ENCODE assay signal across 22 mouse cellular contexts in genomic region chr1:187765577-187765976, GRCm38 (mm10).
"Had no signal": no experiment of that assay in that cellular context is flagged by ENCODE, and none has a peak within 500 bp of the region (broad histone marks: within the 10 kb centered on the region; RNA-seq: fewer than 3 reads in every experiment).

No protein-coding gene starts in this region.

- H3K27ac ChIP-seq: kidney, embryonic 15.5 days; limb, embryonic 12.5 days; limb, embryonic 15.5 days; liver, embryonic 14.5 days; macrophage; midbrain, embryonic 10.5 days; midbrain, embryonic 13.5 days; stomach, postnatal 0 days had no signal

- H3K9me3 ChIP-seq: kidney, embryonic 15.5 days; limb, embryonic 12.5 days; limb, embryonic 15.5 days; midbrain, embryonic 10.5 days; midbrain, embryonic 13.5 days had no signal

- ATAC-seq: liver, postnatal 0 days; lung, postnatal 0 days; midbrain, embryonic 13.5 days; midbrain, embryonic 16.5 days had no signal

- H3K36me3 ChIP-seq: kidney, embryonic 15.5 days; limb, embryonic 12.5 days; limb, embryonic 15.5 days; midbrain, embryonic 10.5 days; midbrain, embryonic 13.5 days had no signal

- H3K9ac ChIP-seq: kidney, embryonic 15.5 days; limb, embryonic 12.5 days; limb, embryonic 15.5 days; liver, embryonic 14.5 days; liver, postnatal 0 days; lung, embryonic 14.5 days; midbrain, embryonic 13.5 days had no signal

- H3K4me3 ChIP-seq: kidney, embryonic 15.5 days; limb, embryonic 12.5 days; limb, embryonic 15.5 days; midbrain, embryonic 10.5 days; midbrain, embryonic 13.5 days; myocyte had no signal

- H3K4me1 ChIP-seq: limb, embryonic 12.5 days; limb, embryonic 15.5 days had no signal

- DNase-seq: kidney, postnatal 10 days; kidney, postnatal 36 days; layer of hippocampus, postnatal 36 days; left cerebral cortex, postnatal 4 days; liver, postnatal 0 days; lung, embryonic 14.5 days; right cerebral cortex, postnatal 4 days; thymus, adult 2 months; thymus, postnatal 14 days; thymus, postnatal 4 days had no signal

- H3K4me2 ChIP-seq: kidney, embryonic 15.5 days; limb, embryonic 12.5 days; limb, embryonic 15.5 days; liver, embryonic 11.5 days; lung, embryonic 14.5 days; midbrain, embryonic 13.5 days had no signal

- H3K27me3 ChIP-seq: kidney, embryonic 15.5 days; limb, embryonic 12.5 days; limb, embryonic 15.5 days; midbrain, embryonic 13.5 days had no signal
